Mouse (Mus musculus) kidney, embryonic 15.5 days (tissue): ENCODE measurements around the gene Rsph9. TPM values are rescaled to one million over a fixed set of nuclear protein-coding genes. Genes with fewer than 3 reads are reported as not detected.

Experiments used
- ATAC-seq: fragments of 200-750 bp; cut with Nextera tagmentation; replicated peaks from 2 replicates; pipeline ENCODE4 v1.8.0; 2017; ENCODE audit warnings: moderate TSS enrichment; ENCODE audit not compliant: low FRiP score
- H3K27ac ChIP-seq: fragments of 300-500 bp; sonication (generic); 2 replicates; pipeline ENCODE4 v1.5.1; 2015; ENCODE audit warnings: mild to moderate bottlenecking, inconsistent platforms
- H3K27me3 ChIP-seq: fragments of 300-500 bp; sonication (generic); 2 replicates; pipeline ENCODE4 v1.6.1; 2015; ENCODE audit warnings: inconsistent platforms
- H3K36me3 ChIP-seq: fragments of 300-500 bp; sonication (generic); 2 replicates; pipeline ENCODE4 v1.6.1; 2015; ENCODE audit warnings: inconsistent platforms
- H3K4me1 ChIP-seq: fragments of 300-500 bp; sonication (generic); 2 replicates; pipeline ENCODE4 v1.6.1; 2015; ENCODE audit warnings: inconsistent platforms
- H3K4me2 ChIP-seq: fragments of 300-500 bp; sonication (generic); 2 replicates; pipeline ENCODE4 v1.6.1; 2015; ENCODE audit warnings: moderate library complexity, mild to moderate bottlenecking, inconsistent platforms
- H3K4me3 ChIP-seq: fragments of 300-500 bp; sonication (generic); replicated peaks from 2 replicates; pipeline ENCODE4 v1.5.1; 2015; ENCODE audit warnings: mild to moderate bottlenecking, inconsistent platforms
- H3K9ac ChIP-seq: fragments of 300-500 bp; sonication (generic); 2 replicates; pipeline ENCODE4 v1.6.1; 2015; ENCODE audit warnings: mild to moderate bottlenecking, inconsistent platforms
- H3K9me3 ChIP-seq: fragments of 300-500 bp; sonication (generic); replicated peaks from 2 replicates; pipeline ENCODE4 v1.6.1; 2016; ENCODE audit warnings: inconsistent platforms
- WGBS: fragments of 180-500 bp; shearing (Covaris S2); methylation state at CpG from one replicate; pipeline ENCODE4 v1.1.7; 2015; ENCODE audit warnings: mixed read lengths; 5-methylcytosine and 5-hydroxymethylcytosine counted together
- polyA plus RNA-seq: library from polyadenylated mRNA; unstranded; fragments of >200 nt; fragmentation: Nextera tagmentation; extraction: Ambion mirVana; gene quantifications from 2 replicates; pipeline ENCODE4 v1.2.1, GENCODE M21; 2015

Gene Rsph9
- polyA plus RNA-seq, 1 experiment from 2014 or later = 12.1 TPM

- Histone ChIP-seq H3K4me2 (no peak overlapping the region), H3K9ac (no peak overlapping the region), H3K4me3 (no peak overlapping the region), H3K36me3 (no peaks in the 10 kb centered on the region), H3K27me3 (peaks cover 3% of the 10 kb centered on the region; the same call in 1 of the 2 replicates), H3K9me3 (no peaks in the 10 kb centered on the region), H3K27ac (no peak overlapping the region), H3K4me1 (peaks cover 8% of the 10 kb centered on the region)
- 73% methylated on average over 1 of the region's 1 CpGs for WGBS
- no peak for ATAC-seq
Measured at GRCm38 (mm10) chr17:46091351-46091750, 52.7 kb downstream of the Rsph9 start.

GRCm38 (mm10) chr17:46086341-46086870 is 57.6 kb downstream of the Rsph9 start:
- no peaks in the 10 kb centered on the region for H3K9me3 ChIP-seq
- no peak overlapping the region for H3K4me2 ChIP-seq
- peaks cover 34% of the 10 kb centered on the region for H3K4me1 ChIP-seq
- 36% methylated on average over 17 of the region's 17 CpGs for WGBS
- no peak for ATAC-seq
- H3K27me3 ChIP-seq = no peaks in the 10 kb centered on the region
- H3K27ac ChIP-seq = 0 out of 2 replicates have a peak overlapping the region, but pooled peaks have one; percentile 49
- no peaks in the 10 kb centered on the region for H3K36me3 ChIP-seq
- no peak overlapping the region for H3K9ac ChIP-seq
- H3K4me3 ChIP-seq = no peak overlapping the region

- peak overlapping the region; percentile 51 for H3K4me2 ChIP-seq
- H3K4me3 ChIP-seq = peak overlapping the region; percentile 13
- peak overlapping the region; percentile 26; the same call in 1 of the 2 replicates for H3K9ac ChIP-seq
- WGBS = 7% methylated on average over 10 of the region's 10 CpGs
- H3K4me1 ChIP-seq = peaks cover 53% of the 10 kb centered on the region
- H3K36me3 ChIP-seq = no peaks in the 10 kb centered on the region
- peak overlapping the region; percentile 75 for H3K27ac ChIP-seq
- no peaks in the 10 kb centered on the region for H3K9me3 ChIP-seq
- no peaks in the 10 kb centered on the region for H3K27me3 ChIP-seq
- ATAC-seq = peak; percentile 90
Measured at GRCm38 (mm10) chr17:46084091-46084501, 59.9 kb downstream of the Rsph9 start.

- peak overlapping the region; percentile 75; the same call in 1 of the 2 replicates for H3K27ac ChIP-seq
Measured at GRCm38 (mm10) chr17:46083381-46083780, 60.6 kb downstream of the Rsph9 start.

GRCm38 (mm10) chr17:46081657-46082056 is 62.4 kb downstream of the Rsph9 start:
- Histone ChIP-seq H3K4me1 (peaks cover 56% of the 10 kb centered on the region), H3K9me3 (no peaks in the 10 kb centered on the region), H3K4me2 (no peak overlapping the region), H3K4me3 (no peak overlapping the region), H3K9ac (no peak overlapping the region), H3K27ac (no peak overlapping the region), H3K36me3 (no peaks in the 10 kb centered on the region), H3K27me3 (no peaks in the 10 kb centered on the region)
- no peak for ATAC-seq
- WGBS = 50% methylated on average over 7 of the region's 7 CpGs

More at GRCm38 (mm10) chr17:46083381-46083780, 60.6 kb downstream of the Rsph9 start:
- H3K9ac ChIP-seq = no peak overlapping the region
- H3K36me3 ChIP-seq = no peaks in the 10 kb centered on the region
- no peak overlapping the region; the same call in 1 of the 2 replicates for H3K4me2 ChIP-seq
- WGBS = 80% methylated on average over 3 of the region's 3 CpGs
- H3K4me1 ChIP-seq = peaks cover 53% of the 10 kb centered on the region
- no peak overlapping the region for H3K4me3 ChIP-seq
- no peak for ATAC-seq
- H3K9me3 ChIP-seq = no peaks in the 10 kb centered on the region
- H3K27me3 ChIP-seq = no peaks in the 10 kb centered on the region

- H3K27ac ChIP-seq = no peak overlapping the region
- H3K27me3 ChIP-seq = no peaks in the 10 kb centered on the region
- no peak overlapping the region for H3K9ac ChIP-seq
- 54% methylated on average over 5 of the region's 5 CpGs for WGBS
- H3K9me3 ChIP-seq = no peaks in the 10 kb centered on the region
- peaks cover 56% of the 10 kb centered on the region for H3K4me1 ChIP-seq
- H3K4me2 ChIP-seq = no peak overlapping the region
- H3K4me3 ChIP-seq = no peak overlapping the region
- no peak for ATAC-seq
- no peaks in the 10 kb centered on the region for H3K36me3 ChIP-seq
Measured at GRCm38 (mm10) chr17:46081042-46081441, 63.0 kb downstream of the Rsph9 start.

GRCm38 (mm10) chr17:46080388-46080787 is 63.6 kb downstream of the Rsph9 start:
- H3K4me1 ChIP-seq = peaks cover 59% of the 10 kb centered on the region
- no peaks in the 10 kb centered on the region for H3K36me3 ChIP-seq
- no peaks in the 10 kb centered on the region for H3K9me3 ChIP-seq
- WGBS = 62% methylated on average over 7 of the region's 7 CpGs
- no peak overlapping the region for H3K9ac ChIP-seq
- H3K4me2 ChIP-seq = no peak overlapping the region
- H3K27ac ChIP-seq = 0 out of 2 replicates have a peak overlapping the region, but pooled peaks have one; percentile 34
- ATAC-seq = no peak
- no peak overlapping the region for H3K4me3 ChIP-seq
- H3K27me3 ChIP-seq = no peaks in the 10 kb centered on the region

GRCm38 (mm10) chr17:46079037-46079436 is 65.0 kb downstream of the Rsph9 start:
- Histone ChIP-seq H3K4me2 (no peak overlapping the region), H3K9ac (no peak overlapping the region), H3K27ac (no peak overlapping the region), H3K4me3 (no peak overlapping the region), H3K4me1 (peaks cover 60% of the 10 kb centered on the region), H3K27me3 (no peaks in the 10 kb centered on the region), H3K9me3 (no peaks in the 10 kb centered on the region), H3K36me3 (no peaks in the 10 kb centered on the region)
- ATAC-seq = no peak
- WGBS = 73% methylated on average over 2 of the region's 2 CpGs

- H3K27ac ChIP-seq = no peak overlapping the region
- H3K4me1 ChIP-seq = peaks cover 55% of the 10 kb centered on the region
- no peaks in the 10 kb centered on the region for H3K27me3 ChIP-seq
- no peak overlapping the region for H3K4me2 ChIP-seq
- 90% methylated on average over 12 of the region's 12 CpGs for WGBS
- H3K4me3 ChIP-seq = no peak overlapping the region
- H3K9ac ChIP-seq = no peak overlapping the region
- no peak for ATAC-seq
- no peaks in the 10 kb centered on the region for H3K9me3 ChIP-seq
- H3K36me3 ChIP-seq = no peaks in the 10 kb centered on the region
Measured at GRCm38 (mm10) chr17:46077921-46078534, 66.0 kb downstream of the Rsph9 start.

- H3K27me3 ChIP-seq = no peaks in the 10 kb centered on the region
- peaks cover 49% of the 10 kb centered on the region for H3K4me1 ChIP-seq
- H3K27ac ChIP-seq = no peak overlapping the region
- no peak overlapping the region for H3K4me3 ChIP-seq
- no peaks in the 10 kb centered on the region for H3K9me3 ChIP-seq
- H3K9ac ChIP-seq = no peak overlapping the region
- H3K36me3 ChIP-seq = no peaks in the 10 kb centered on the region
- no peak overlapping the region for H3K4me2 ChIP-seq
- no peak for ATAC-seq
- 40% methylated on average over 1 of the region's 1 CpGs for WGBS
Measured at GRCm38 (mm10) chr17:46076260-46076551, 67.8 kb downstream of the Rsph9 start.

GRCm38 (mm10) chr17:46075551-46076259 is 68.3 kb downstream of the Rsph9 start:
- no peak overlapping the region for H3K4me2 ChIP-seq
- no peaks in the 10 kb centered on the region for H3K27me3 ChIP-seq
- peaks cover 44% of the 10 kb centered on the region for H3K4me1 ChIP-seq
- WGBS = 67% methylated on average over 5 of the region's 5 CpGs
- H3K27ac ChIP-seq = no peak overlapping the region
- ATAC-seq = no peak
- no peaks in the 10 kb centered on the region for H3K36me3 ChIP-seq
- no peak overlapping the region for H3K9ac ChIP-seq
- H3K9me3 ChIP-seq = no peaks in the 10 kb centered on the region
- H3K4me3 ChIP-seq = no peak overlapping the region

- no peak for ATAC-seq
- H3K27me3 ChIP-seq = no peaks in the 10 kb centered on the region
- H3K9me3 ChIP-seq = no peaks in the 10 kb centered on the region
- no peaks in the 10 kb centered on the region for H3K36me3 ChIP-seq
- no peak overlapping the region for H3K9ac ChIP-seq
- H3K4me1 ChIP-seq = peaks cover 38% of the 10 kb centered on the region
- H3K4me2 ChIP-seq = no peak overlapping the region
- H3K27ac ChIP-seq = 0 out of 2 replicates have a peak overlapping the region, but pooled peaks have one; percentile 70
- no peak overlapping the region for H3K4me3 ChIP-seq
- 49% methylated on average over 3 of the region's 3 CpGs for WGBS
Measured at GRCm38 (mm10) chr17:46075116-46075485, 68.9 kb downstream of the Rsph9 start.
